19 mouse cellular contexts compared by ENCODE assay signal in genomic region chr5:122300071-122300518, GRCm38 (mm10). TPM values are rescaled to one million over a fixed set of nuclear protein-coding genes. Genes with fewer than 3 reads are reported as not detected.
A peak's percentile ranks its signal among the peaks of the same experiment; 100 is the strongest.
DNase-seq lines count a peak whose midpoint lies in the region; ATAC-seq and TF ChIP-seq lines count a peak whose summit lies in the region.
"Had no signal": no experiment of that assay in that cellular context is flagged by ENCODE, and none has a peak within 500 bp of the region (broad histone marks: within the 10 kb centered on the region; RNA-seq: fewer than 3 reads in every experiment).

No protein-coding gene starts in this region.

- DNase-seq in gastrocnemius, adult 2 months, result peak; percentile 48
- no peak for DNase-seq in gastrocnemius, postnatal 10 days
- DNase-seq in 3T3-L1 (ENCODE audit: low read depth, low spot score) (peak; percentile 96), NIH3T3 (ENCODE audit: low read depth) (peak; percentile 90)
- DNase-seq in urinary bladder, postnatal 4 days (ENCODE audit: low spot score in 2 of 2), result no peak
- DNase-seq: gastrocnemius, postnatal 36 days; kidney, adult 11 months; kidney, postnatal 25 days; lung, postnatal 10 days; thymus, adult 18-20 months had no signal

- H3K27ac ChIP-seq in gastrocnemius, adult 2 months, result peak overlapping the region; percentile 78
- peak overlapping the region; percentile 81 for H3K27ac ChIP-seq in embryonic fibroblast, embryonic 13.5 days (ENCODE audit: insufficient read depth, low read length)
- H3K27ac ChIP-seq: embryonic facial prominence, embryonic 15.5 days; heart, embryonic 13.5 days; hindbrain, embryonic 13.5 days; liver, embryonic 14.5 days; neural tube, embryonic 12.5 days had no signal

- intact Hi-C loops in gastrocnemius, adult 2 months (cut with DNase I), result no loop called here

- no peak for TF ChIP-seq POLR2A in embryonic fibroblast, embryonic 13.5 days (IDR thresholded peaks at IDR 0.05; ENCODE audit: low read depth, low read length)

- no peak for TF ChIP-seq CTCF in gastrocnemius, adult 2 months (IDR thresholded peaks at IDR 0.05)
- TF ChIP-seq CTCF in embryonic fibroblast, embryonic 13.5 days (IDR thresholded peaks at IDR 0.05; ENCODE audit: borderline replicate concordance, insufficient read depth, low read length), result no peak

- H3K4me1 ChIP-seq in embryonic fibroblast, embryonic 13.5 days (ENCODE audit: control insufficient read depth, insufficient read depth, low read length), result peaks cover 34% of the 10 kb centered on the region

- no peak overlapping the region; the same call in 1 of the 2 replicates for H3K4me3 ChIP-seq in gastrocnemius, adult 2 months
- H3K4me3 ChIP-seq in embryonic fibroblast, embryonic 13.5 days (ENCODE audit: insufficient read depth, low read length), result no peak overlapping the region
- H3K4me3 ChIP-seq: embryonic facial prominence, embryonic 15.5 days; heart, embryonic 13.5 days; hindbrain, embryonic 13.5 days; megakaryocyte, embryonic 14.5 days; neural tube, embryonic 12.5 days had no signal

- no peak for ATAC-seq in megakaryocyte-erythroid progenitor cell, adult 5-6 weeks (replicated peaks; ENCODE audit: low FRiP score, low TSS enrichment, poor library complexity, severe bottlenecking)
- ATAC-seq: forebrain, embryonic 16.5 days had no signal

RNA-seq across cellular contexts. Expression of gene Pptc7, which starts 15.9 kb away (rescaled TPM):
- total RNA-seq in gastrocnemius, adult 2 months (2021), result 100 to 1,000 TPM; 103 to 115 TPM
- 10 to 100 TPM; 30.0 to 36.1 TPM for total RNA-seq in gastrocnemius, postnatal 10 days (2021)
- 15.6 and 15.9 TPM in 2 replicates for polyA plus RNA-seq in embryonic fibroblast, embryonic 13.5 days (2011; ENCODE audit: insufficient read length, low read depth, missing spikeins)
- total RNA-seq in megakaryocyte-erythroid progenitor cell, adult 5-6 weeks (2014; fragmentation: Nextera tagmentation), result 14.4 and 15.5 TPM in 2 replicates
- total RNA-seq in megakaryocyte-erythroid progenitor cell, adult 5-6 weeks (2017), result 10.4 and 11.3 TPM in 2 replicates

RNA-seq across cellular contexts. Expression of gene Tctn1, which starts 35.8 kb away (rescaled TPM):
- 1 to 10 TPM; 1.8 to 2.0 TPM for total RNA-seq in gastrocnemius, adult 2 months (2021)
- 1 to 10 TPM; 2.8 to 6.3 TPM for total RNA-seq in gastrocnemius, postnatal 10 days (2021)
- polyA plus RNA-seq in embryonic fibroblast, embryonic 13.5 days (2011; ENCODE audit: insufficient read length, low read depth, missing spikeins), result 12.2 and 13.4 TPM in 2 replicates
- 7.6 and 10.4 TPM in 2 replicates for total RNA-seq in megakaryocyte-erythroid progenitor cell, adult 5-6 weeks (2014; fragmentation: Nextera tagmentation)
- 2.5 and 4.2 TPM in 2 replicates for total RNA-seq in megakaryocyte-erythroid progenitor cell, adult 5-6 weeks (2017)

RNA-seq across cellular contexts. Expression of gene Rad9b, which starts 53.9 kb away (rescaled TPM):
- under 1 TPM; 0.38 to 0.45 TPM for total RNA-seq in gastrocnemius, adult 2 months (2021)
- 1 to 10 TPM; 1.8 to 2.0 TPM for total RNA-seq in gastrocnemius, postnatal 10 days (2021)
- 4.0 and 4.4 TPM in 2 replicates for polyA plus RNA-seq in embryonic fibroblast, embryonic 13.5 days (2011; ENCODE audit: insufficient read length, low read depth, missing spikeins)
- 11.4 and 16.2 TPM in 2 replicates for total RNA-seq in megakaryocyte-erythroid progenitor cell, adult 5-6 weeks (2014; fragmentation: Nextera tagmentation)
- 7.5 and 11.7 TPM in 2 replicates for total RNA-seq in megakaryocyte-erythroid progenitor cell, adult 5-6 weeks (2017)

RNA-seq across cellular contexts. Expression of gene Vps29, which starts 54.1 kb away (rescaled TPM):
- 10 to 100 TPM; 35.0 to 46.0 TPM for total RNA-seq in gastrocnemius, adult 2 months (2021)
- 10 to 100 TPM; 60.3 to 72.5 TPM for total RNA-seq in gastrocnemius, postnatal 10 days (2021)
- 138 and 165 TPM in 2 replicates for polyA plus RNA-seq in embryonic fibroblast, embryonic 13.5 days (2011; ENCODE audit: insufficient read length, low read depth, missing spikeins)
- total RNA-seq in megakaryocyte-erythroid progenitor cell, adult 5-6 weeks (2014; fragmentation: Nextera tagmentation), result 86.2 and 88.4 TPM in 2 replicates
- 45.5 and 93.0 TPM in 2 replicates for total RNA-seq in megakaryocyte-erythroid progenitor cell, adult 5-6 weeks (2017)

Comparison
In these comparisons a context has a peak if more than half of its experiments do, and no peak if none do; other contexts are left out.
1. DNase-seq: peak in gastrocnemius, adult 2 months (single experiment), 3T3-L1 (single experiment) and NIH3T3 (single experiment); none in gastrocnemius, postnatal 10 days (single experiment) and urinary bladder, postnatal 4 days (0 of 2).